Mouse (Mus musculus): ENCODE measurements around the gene Lcmt2.

DNA sequence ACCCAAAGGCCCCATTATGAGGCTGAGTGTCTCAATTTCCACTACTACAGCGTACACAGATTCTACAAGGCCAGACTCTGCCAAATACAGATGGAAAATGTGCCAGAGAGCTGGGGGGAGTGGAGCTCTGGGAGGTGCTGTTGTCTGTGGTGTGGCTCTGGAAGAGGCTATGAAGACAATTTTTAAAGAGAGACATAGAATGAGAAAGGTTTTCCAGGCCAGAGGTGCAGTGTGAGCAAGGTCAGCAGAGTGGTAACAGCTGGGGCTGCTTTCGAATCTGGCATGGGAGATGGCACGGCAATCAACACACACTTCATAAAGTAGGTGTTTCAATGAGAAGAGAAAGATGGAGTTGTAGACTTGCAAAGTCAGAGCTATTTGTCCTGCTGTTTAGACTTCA is 21.2 kb downstream of the Lcmt2 start:
- TF ChIP-seq CTCF (IDR thresholded peaks at IDR 0.05; ENCODE audit: low read depth, low read length) (no peak), TAL1 (conservative IDR thresholded peaks at IDR 0.05; ENCODE audit: low read depth, low read length) (no peak), GATA1 (IDR thresholded peaks at IDR 0.05; ENCODE audit: borderline replicate concordance, low read length) (no peak)

All from G1E (cell line).